Mouse (Mus musculus): Measurements from ENCODE around the gene Pik3r1.

DNA sequence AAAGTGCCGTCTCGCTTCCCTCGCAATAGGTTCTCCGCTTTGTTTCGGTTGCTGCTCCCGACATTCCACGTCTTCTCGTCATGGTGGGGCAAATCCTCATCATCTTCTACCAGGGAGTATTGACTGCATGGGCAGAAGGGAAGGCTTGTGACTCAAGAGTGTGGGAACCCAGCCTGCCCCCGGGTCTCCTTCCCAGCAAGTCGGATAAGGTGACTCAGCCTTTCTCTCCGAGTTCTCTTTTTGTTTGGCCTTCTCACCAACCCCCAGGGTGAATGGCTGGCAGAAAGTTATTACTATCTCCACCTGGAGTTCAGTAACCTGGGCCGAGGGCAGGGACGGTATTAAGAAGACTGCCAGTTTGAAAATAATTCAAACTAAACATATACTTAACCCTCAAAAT lies 81.8 kb downstream of the Pik3r1 start:
- TF ChIP-seq EP300 (IDR thresholded peaks at IDR 0.05; ENCODE audit: low read depth) (no peak), CTCF (IDR thresholded peaks at IDR 0.05; ENCODE audit: low read depth) (no peak)

All from heart, postnatal 0 days (tissue).